Mouse (Mus musculus) stomach, embryonic 16.5 days (tissue): ENCODE results near the gene Rps3. TPM values are rescaled to one million over a fixed set of nuclear protein-coding genes. Genes with fewer than 3 reads are reported as not detected.
"Not testable (repeated sequence)": the region's sequence is repeated elsewhere in the genome, so short reads cannot be mapped to it uniquely, and the experiment has no call there.

Experiments used
- ATAC-seq: fragments of 200-750 bp; cut with Nextera tagmentation; 2 replicates; pipeline ENCODE4 v1.8.0; 2017; ENCODE audit warnings: moderate number of reproducible peaks, moderate TSS enrichment; ENCODE audit not compliant: insufficient read depth, low FRiP score
- H3K27ac ChIP-seq: fragments of 300-500 bp; sonication (generic); 2 replicates; pipeline ENCODE4 v1.5.1; 2014; ENCODE audit warnings: low read length
- H3K27me3 ChIP-seq: fragments of 300-500 bp; sonication (generic); 2 replicates; pipeline ENCODE4 v1.6.1; 2014; ENCODE audit warnings: low read length, control low read depth, mixed read lengths; ENCODE audit not compliant: control insufficient read depth, insufficient read depth
- H3K36me3 ChIP-seq: fragments of 300-500 bp; sonication (generic); 2 replicates; pipeline ENCODE4 v1.6.1; 2014; ENCODE audit warnings: low read length; ENCODE audit not compliant: control insufficient read depth, insufficient read depth
- H3K4me1 ChIP-seq: fragments of 300-500 bp; sonication (generic); 2 replicates; pipeline ENCODE4 v1.6.1; 2014; ENCODE audit warnings: low read length, control low read depth, mixed read lengths; ENCODE audit not compliant: control insufficient read depth, insufficient read depth
- H3K4me2 ChIP-seq: fragments of 300-500 bp; sonication (generic); 2 replicates; pipeline ENCODE4 v1.6.1; 2014; ENCODE audit warnings: low read depth, low read length, mixed read lengths
- H3K4me3 ChIP-seq: fragments of 300-500 bp; sonication (generic); replicated peaks from 2 replicates; pipeline ENCODE4 v1.5.1; 2014; ENCODE audit warnings: mild to moderate bottlenecking, low read length
- H3K9ac ChIP-seq: fragments of 300-500 bp; sonication (generic); 2 replicates; pipeline ENCODE4 v1.6.1; 2014; ENCODE audit warnings: low read length
- H3K9me3 ChIP-seq: fragments of 300-500 bp; sonication (generic); replicated peaks from 2 replicates; pipeline ENCODE4 v1.6.1; 2016; ENCODE audit warnings: low read length, control low read depth; ENCODE audit not compliant: control insufficient read depth
- WGBS: fragments of 180-500 bp; shearing (Covaris S2); extraction: QIAGEN DNeasy Blood & Tissue Kit; methylation state at CpG from one replicate; pipeline ENCODE4 v1.1.7; 2014; 5-methylcytosine and 5-hydroxymethylcytosine counted together
- polyA plus RNA-seq: library from polyadenylated mRNA; unstranded; fragments of >200 nt; fragmentation: Nextera tagmentation; extraction: Ambion mirVana; gene quantifications from 2 replicates; pipeline ENCODE4 v1.2.1, GENCODE M21; 2015

Gene Rps3
- polyA plus RNA-seq, 1 experiment from 2014 or later = 743 TPM

- H3K4me1 ChIP-seq = peaks cover 10% of the 10 kb centered on the region; the same call in 1 of the 2 replicates
- H3K27ac ChIP-seq = no peak overlapping the region
- H3K9me3 ChIP-seq = no peaks in the 10 kb centered on the region
- H3K9ac ChIP-seq = no peak overlapping the region
- H3K4me3 ChIP-seq = no peak overlapping the region
- H3K27me3 ChIP-seq = no peaks in the 10 kb centered on the region
- H3K4me2 ChIP-seq = no peak overlapping the region
- 68% methylated on average over 9 of the region's 9 CpGs for whole genome bisulfite sequencing
- no peaks in the 10 kb centered on the region for H3K36me3 ChIP-seq
- ATAC-seq = no peak
Observed at GRCm38 (mm10) chr7:99516092-99516813, 32.7 kb upstream of the Rps3 start.

GRCm38 (mm10) chr7:99510087-99510501, 26.6 kb upstream of the Rps3 start:
- H3K27me3 ChIP-seq = no peaks in the 10 kb centered on the region
- no peaks in the 10 kb centered on the region for H3K4me1 ChIP-seq
- ATAC-seq = no peak
- H3K4me2 ChIP-seq = no peak overlapping the region
- no peak overlapping the region for H3K4me3 ChIP-seq
- 13% methylated on average over 8 of the region's 8 CpGs for WGBS
- no peaks in the 10 kb centered on the region for H3K36me3 ChIP-seq
- no peak overlapping the region for H3K27ac ChIP-seq
- H3K9ac ChIP-seq = no peak overlapping the region
- no peaks in the 10 kb centered on the region for H3K9me3 ChIP-seq

GRCm38 (mm10) chr7:99508187-99508586, 24.6 kb upstream of the Rps3 start:
- not testable (repeated sequence) for H3K4me1 ChIP-seq, H3K4me2 ChIP-seq, H3K27ac ChIP-seq, H3K9ac ChIP-seq, ATAC-seq, H3K9me3 ChIP-seq, H3K4me3 ChIP-seq, H3K27me3 ChIP-seq, H3K36me3 ChIP-seq
- WGBS = 4% methylated on average over 2 of the region's 2 CpGs

DNA sequence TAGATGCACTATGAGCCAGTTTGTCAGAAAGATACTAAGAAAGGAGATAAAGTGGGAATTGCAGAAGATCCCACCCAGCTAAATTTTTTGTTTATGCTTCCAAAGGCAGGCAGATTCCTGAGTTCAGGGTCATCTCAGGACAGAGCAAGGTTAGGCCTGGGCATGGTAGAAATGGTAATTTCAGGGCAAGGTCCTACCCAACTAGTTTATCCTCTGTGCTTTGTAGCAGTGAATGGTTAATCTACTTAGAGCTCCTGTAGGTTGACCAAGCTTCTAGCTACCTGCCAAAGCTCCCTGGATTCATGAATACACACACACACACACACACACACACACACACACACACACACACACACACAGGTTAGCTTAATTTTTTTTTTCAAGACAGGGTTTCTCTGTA, 21.0 kb upstream of the Rps3 start:
- ATAC-seq = no peak
- Histone ChIP-seq H3K36me3 (no peaks in the 10 kb centered on the region), H3K4me2 (no peak overlapping the region)

GRCm38 (mm10) chr7:99501148-99501547, 17.6 kb upstream of the Rps3 start:
- WGBS = 49% methylated on average over 1 of the region's 1 CpGs
- Histone ChIP-seq H3K9ac (no peak overlapping the region), H3K4me2 (no peak overlapping the region), H3K9me3 (no peaks in the 10 kb centered on the region), H3K36me3 (no peaks in the 10 kb centered on the region), H3K27ac (no peak overlapping the region), H3K4me3 (no peak overlapping the region), H3K4me1 (0 out of 2 replicates have a peak, but pooled peaks cover 3% of the 10 kb centered on the region), H3K27me3 (no peaks in the 10 kb centered on the region)
- no peak for ATAC-seq

More for the DNA sequence above, 21.0 kb upstream of the Rps3 start:
- H3K27me3 ChIP-seq = no peaks in the 10 kb centered on the region
- 0 out of 2 replicates have a peak, but pooled peaks cover 3% of the 10 kb centered on the region for H3K4me1 ChIP-seq
- H3K9me3 ChIP-seq = no peaks in the 10 kb centered on the region
- H3K4me3 ChIP-seq = no peak overlapping the region
- H3K27ac ChIP-seq = no peak overlapping the region
- H3K9ac ChIP-seq = no peak overlapping the region

DNA sequence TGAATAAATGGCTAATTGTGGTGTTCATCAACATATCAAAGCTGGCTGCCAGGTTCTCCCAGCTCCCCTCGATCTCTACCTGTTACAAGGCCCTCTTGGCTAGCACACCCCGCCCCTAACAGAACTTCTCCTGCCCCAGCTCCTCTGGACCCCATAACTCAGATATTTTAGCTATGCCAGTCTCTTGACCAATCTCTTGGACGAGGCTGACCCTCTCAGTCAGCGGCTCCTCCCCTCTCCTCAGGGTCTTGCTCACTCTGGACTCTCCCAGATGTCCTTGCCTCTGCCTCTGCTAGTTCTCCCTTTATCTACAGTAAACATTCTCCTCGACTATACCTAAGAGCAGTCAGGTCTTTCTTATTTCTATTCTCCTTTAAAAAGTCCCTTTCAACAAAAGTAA, 17.1 kb upstream of the Rps3 start:
- Histone ChIP-seq H3K9me3 (no peaks in the 10 kb centered on the region), H3K4me2 (no peak overlapping the region), H3K4me3 (no peak overlapping the region), H3K4me1 (0 out of 2 replicates have a peak, but pooled peaks cover 3% of the 10 kb centered on the region), H3K27me3 (no peaks in the 10 kb centered on the region), H3K27ac (no peak overlapping the region), H3K9ac (no peak overlapping the region), H3K36me3 (no peaks in the 10 kb centered on the region)
- peak; percentile 40; the same call in 1 of the 2 replicates for ATAC-seq
- 26% methylated on average over 5 of the region's 5 CpGs for WGBS

DNA sequence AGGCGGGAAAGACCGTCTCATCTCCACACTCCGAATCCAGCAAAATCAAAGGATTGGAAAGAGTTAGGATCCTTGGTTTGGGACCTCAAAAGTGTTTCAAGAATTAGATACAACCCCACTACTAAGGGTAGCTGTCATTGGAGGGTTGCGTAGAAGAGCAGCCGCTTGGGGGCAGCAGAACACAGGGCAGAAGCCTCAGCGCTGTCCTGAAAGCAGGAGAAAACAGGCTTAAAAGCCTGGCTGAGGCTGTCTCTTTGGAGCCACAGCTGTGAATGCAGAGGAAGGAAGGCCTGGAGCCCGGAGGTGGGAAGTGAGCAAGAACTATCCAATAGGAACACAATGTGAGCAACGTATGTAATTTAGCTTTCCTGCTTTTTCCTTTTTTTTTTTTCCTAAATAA, 16.7 kb upstream of the Rps3 start:
- H3K9ac ChIP-seq = no peak overlapping the region
- H3K9me3 ChIP-seq = no peaks in the 10 kb centered on the region
- no peaks in the 10 kb centered on the region for H3K27me3 ChIP-seq
- H3K4me1 ChIP-seq = 0 out of 2 replicates have a peak, but pooled peaks cover 3% of the 10 kb centered on the region
- 3% methylated on average over 8 of the region's 8 CpGs for WGBS
- H3K27ac ChIP-seq = no peak overlapping the region
- no peak overlapping the region for H3K4me3 ChIP-seq
- H3K36me3 ChIP-seq = no peaks in the 10 kb centered on the region
- peak; percentile 85 for ATAC-seq
- H3K4me2 ChIP-seq = no peak overlapping the region

- Histone ChIP-seq H3K27ac (no peak overlapping the region), H3K4me3 (no peak overlapping the region), H3K36me3 (no peaks in the 10 kb centered on the region), H3K9me3 (no peaks in the 10 kb centered on the region), H3K9ac (no peak overlapping the region), H3K27me3 (no peaks in the 10 kb centered on the region), H3K4me1 (0 out of 2 replicates have a peak, but pooled peaks cover 3% of the 10 kb centered on the region), H3K4me2 (no peak overlapping the region)
- ATAC-seq = no peak
- WGBS = 49% methylated on average over 1 of the region's 1 CpGs
Observed at GRCm38 (mm10) chr7:99499128-99499527, 15.6 kb upstream of the Rps3 start.

DNA sequence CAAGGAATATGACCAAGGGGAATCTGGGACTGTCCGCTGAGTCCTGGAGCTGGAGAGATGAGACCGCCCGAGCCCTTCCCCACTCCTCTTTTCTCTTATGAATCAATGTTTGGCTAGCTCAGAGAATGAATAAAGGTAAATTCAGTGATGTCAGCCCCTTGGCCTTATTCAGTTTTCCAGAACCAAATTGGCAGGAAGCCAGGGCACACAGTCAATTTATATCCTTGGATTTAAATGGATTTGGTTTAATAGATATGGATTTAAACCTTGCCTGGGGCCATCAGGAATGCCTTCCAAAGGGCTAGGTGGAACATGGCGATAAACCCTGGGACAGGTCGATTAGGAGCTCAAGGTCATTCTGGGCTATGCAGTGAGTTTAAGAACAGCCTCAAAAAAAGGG, 6.2 kb upstream of the Rps3 start:
- WGBS = 54% methylated on average over 5 of the region's 5 CpGs
- Histone ChIP-seq H3K4me1 (no peaks in the 10 kb centered on the region), H3K36me3 (no peaks in the 10 kb centered on the region), H3K4me3 (no peak overlapping the region), H3K9me3 (no peaks in the 10 kb centered on the region), H3K27me3 (no peaks in the 10 kb centered on the region), H3K4me2 (no peak overlapping the region), H3K27ac (no peak overlapping the region), H3K9ac (no peak overlapping the region)
- ATAC-seq = 0 out of 2 replicates have a peak, but pooled peaks have one; percentile 37
